Mouse (Mus musculus): ENCODE data around the gene Tgfbrap1. TPM values are rescaled to one million over a fixed set of nuclear protein-coding genes. Genes with fewer than 3 reads are reported as not detected.

Gene Tgfbrap1
- polyA plus RNA-seq, 1 experiment from 2014 or later, result 11.4 TPM

- no peaks in the 10 kb centered on the region for H3K27me3 ChIP-seq (replicated peaks; ENCODE audit: control insufficient read depth, insufficient read depth, low read length)
- H3K4me1 ChIP-seq (replicated peaks; ENCODE audit: control insufficient read depth, insufficient read depth, low read length), result no peaks in the 10 kb centered on the region
- peaks cover 9% of the 10 kb centered on the region; the same call in 1 of the 2 replicates for H3K36me3 ChIP-seq (ENCODE audit: control insufficient read depth, insufficient read depth, low read length)
- no peak overlapping the region for H3K4me2 ChIP-seq
- H3K9ac ChIP-seq (ENCODE audit: low read depth, low read length), result no peak overlapping the region
- H3K27ac ChIP-seq (ENCODE audit: low read depth, low read length), result no peak overlapping the region
- WGBS, result 80% methylated on average over 5 of the region's 5 CpGs
- no peaks in the 10 kb centered on the region for H3K9me3 ChIP-seq (ENCODE audit: control insufficient read depth, low read length)
- no peak for ATAC-seq (replicated peaks; ENCODE audit: low FRiP score)
- H3K4me3 ChIP-seq (ENCODE audit: low read depth, low read length), result no peak overlapping the region
- DNase-seq (ENCODE audit: low spot score), result no peak
Observed at GRCm38 (mm10) chr1:43070726-43071125, 27.7 kb downstream of the Tgfbrap1 start.

GRCm38 (mm10) chr1:43067551-43067950 is 30.9 kb downstream of the Tgfbrap1 start:
- Histone ChIP-seq H3K27me3 (replicated peaks; ENCODE audit: control insufficient read depth, insufficient read depth, low read length) (no peaks in the 10 kb centered on the region), H3K9ac (ENCODE audit: low read depth, low read length) (no peak overlapping the region), H3K27ac (ENCODE audit: low read depth, low read length) (no peak overlapping the region), H3K4me2 (no peak overlapping the region), H3K4me3 (ENCODE audit: low read depth, low read length) (no peak overlapping the region), H3K9me3 (ENCODE audit: control insufficient read depth, low read length) (no peaks in the 10 kb centered on the region), H3K36me3 (ENCODE audit: control insufficient read depth, insufficient read depth, low read length) (peaks cover 5% of the 10 kb centered on the region; the same call in 1 of the 2 replicates), H3K4me1 (replicated peaks; ENCODE audit: control insufficient read depth, insufficient read depth, low read length) (no peaks in the 10 kb centered on the region)
- 74% methylated on average over 7 of the region's 7 CpGs for WGBS
- DNase-seq (ENCODE audit: low spot score) (no peak), ATAC-seq (replicated peaks; ENCODE audit: low FRiP score) (no peak)

- no peak overlapping the region for H3K4me2 ChIP-seq
- H3K4me3 ChIP-seq (ENCODE audit: low read depth, low read length), result no peak overlapping the region
- no peaks in the 10 kb centered on the region for H3K4me1 ChIP-seq (replicated peaks; ENCODE audit: control insufficient read depth, insufficient read depth, low read length)
- no peak for ATAC-seq (replicated peaks; ENCODE audit: low FRiP score)
- no peak overlapping the region for H3K9ac ChIP-seq (ENCODE audit: low read depth, low read length)
- no peak overlapping the region for H3K27ac ChIP-seq (ENCODE audit: low read depth, low read length)
- WGBS, result 81% methylated on average over 8 of the region's 8 CpGs
- peaks cover 5% of the 10 kb centered on the region; the same call in 1 of the 2 replicates for H3K36me3 ChIP-seq (ENCODE audit: control insufficient read depth, insufficient read depth, low read length)
- H3K27me3 ChIP-seq (replicated peaks; ENCODE audit: control insufficient read depth, insufficient read depth, low read length), result no peaks in the 10 kb centered on the region
- H3K9me3 ChIP-seq (ENCODE audit: control insufficient read depth, low read length), result no peaks in the 10 kb centered on the region
- no peak for DNase-seq (ENCODE audit: low spot score)
Observed at GRCm38 (mm10) chr1:43066573-43066972, 31.9 kb downstream of the Tgfbrap1 start.

- ATAC-seq (replicated peaks; ENCODE audit: low FRiP score) (no peak), DNase-seq (ENCODE audit: low spot score) (peak; percentile 50)
- Histone ChIP-seq H3K9me3 (ENCODE audit: control insufficient read depth, low read length) (no peaks in the 10 kb centered on the region), H3K9ac (ENCODE audit: low read depth, low read length) (no peak overlapping the region), H3K4me1 (replicated peaks; ENCODE audit: control insufficient read depth, insufficient read depth, low read length) (no peaks in the 10 kb centered on the region), H3K27ac (ENCODE audit: low read depth, low read length) (no peak overlapping the region), H3K27me3 (replicated peaks; ENCODE audit: control insufficient read depth, insufficient read depth, low read length) (no peaks in the 10 kb centered on the region), H3K36me3 (ENCODE audit: control insufficient read depth, insufficient read depth, low read length) (peaks cover 5% of the 10 kb centered on the region; the same call in 1 of the 2 replicates), H3K4me2 (no peak overlapping the region), H3K4me3 (ENCODE audit: low read depth, low read length) (no peak overlapping the region)
- 58% methylated on average over 9 of the region's 9 CpGs for WGBS
Observed at GRCm38 (mm10) chr1:43065615-43066310, 32.7 kb downstream of the Tgfbrap1 start.

- Histone ChIP-seq H3K27me3 (replicated peaks; ENCODE audit: control insufficient read depth, insufficient read depth, low read length) (no peaks in the 10 kb centered on the region), H3K4me3 (ENCODE audit: low read depth, low read length) (no peak overlapping the region), H3K9ac (ENCODE audit: low read depth, low read length) (no peak overlapping the region), H3K4me2 (no peak overlapping the region), H3K36me3 (ENCODE audit: control insufficient read depth, insufficient read depth, low read length) (peaks cover 18% of the 10 kb centered on the region; the same call in 1 of the 2 replicates), H3K27ac (ENCODE audit: low read depth, low read length) (no peak overlapping the region), H3K9me3 (ENCODE audit: control insufficient read depth, low read length) (no peaks in the 10 kb centered on the region), H3K4me1 (replicated peaks; ENCODE audit: control insufficient read depth, insufficient read depth, low read length) (no peaks in the 10 kb centered on the region)
- 93% methylated on average over 5 of the region's 5 CpGs for WGBS
- ATAC-seq (replicated peaks; ENCODE audit: low FRiP score), result no peak
- no peak for DNase-seq (ENCODE audit: low spot score)
Observed at GRCm38 (mm10) chr1:43051903-43052302, 46.5 kb downstream of the Tgfbrap1 start.

- WGBS, result 85% methylated on average over 10 of the region's 10 CpGs
- H3K36me3 ChIP-seq (ENCODE audit: control insufficient read depth, insufficient read depth, low read length), result peaks cover 13% of the 10 kb centered on the region; the same call in 1 of the 2 replicates
Observed at GRCm38 (mm10) chr1:43047811-43048210, 50.6 kb downstream of the Tgfbrap1 start.

GRCm38 (mm10) chr1:43046990-43047389 is 51.4 kb downstream of the Tgfbrap1 start:
- Histone ChIP-seq H3K4me3 (ENCODE audit: low read depth, low read length) (no peak overlapping the region), H3K9me3 (ENCODE audit: control insufficient read depth, low read length) (no peaks in the 10 kb centered on the region), H3K4me1 (replicated peaks; ENCODE audit: control insufficient read depth, insufficient read depth, low read length) (no peaks in the 10 kb centered on the region), H3K4me2 (no peak overlapping the region), H3K9ac (ENCODE audit: low read depth, low read length) (no peak overlapping the region), H3K36me3 (ENCODE audit: control insufficient read depth, insufficient read depth, low read length) (peaks cover 13% of the 10 kb centered on the region; the same call in 1 of the 2 replicates), H3K27me3 (replicated peaks; ENCODE audit: control insufficient read depth, insufficient read depth, low read length) (no peaks in the 10 kb centered on the region), H3K27ac (ENCODE audit: low read depth, low read length) (no peak overlapping the region)
- 75% methylated on average over 2 of the region's 2 CpGs for WGBS
- DNase-seq (ENCODE audit: low spot score) (no peak), ATAC-seq (replicated peaks; ENCODE audit: low FRiP score) (no peak)

More at GRCm38 (mm10) chr1:43047811-43048210, 50.6 kb downstream of the Tgfbrap1 start:
- ATAC-seq (replicated peaks; ENCODE audit: low FRiP score), result no peak
- H3K4me3 ChIP-seq (ENCODE audit: low read depth, low read length), result no peak overlapping the region
- H3K9me3 ChIP-seq (ENCODE audit: control insufficient read depth, low read length), result no peaks in the 10 kb centered on the region
- H3K4me1 ChIP-seq (replicated peaks; ENCODE audit: control insufficient read depth, insufficient read depth, low read length), result no peaks in the 10 kb centered on the region
- no peak for DNase-seq (ENCODE audit: low spot score)
- no peak overlapping the region for H3K4me2 ChIP-seq
- no peaks in the 10 kb centered on the region for H3K27me3 ChIP-seq (replicated peaks; ENCODE audit: control insufficient read depth, insufficient read depth, low read length)
- H3K9ac ChIP-seq (ENCODE audit: low read depth, low read length), result no peak overlapping the region
- no peak overlapping the region for H3K27ac ChIP-seq (ENCODE audit: low read depth, low read length)

GRCm38 (mm10) chr1:43045204-43045982 is 53.0 kb downstream of the Tgfbrap1 start:
- Histone ChIP-seq H3K27me3 (replicated peaks; ENCODE audit: control insufficient read depth, insufficient read depth, low read length) (no peaks in the 10 kb centered on the region), H3K27ac (ENCODE audit: low read depth, low read length) (no peak overlapping the region), H3K9me3 (ENCODE audit: control insufficient read depth, low read length) (no peaks in the 10 kb centered on the region), H3K4me2 (no peak overlapping the region), H3K9ac (ENCODE audit: low read depth, low read length) (no peak overlapping the region), H3K4me3 (ENCODE audit: low read depth, low read length) (no peak overlapping the region), H3K36me3 (ENCODE audit: control insufficient read depth, insufficient read depth, low read length) (peaks cover 4% of the 10 kb centered on the region; the same call in 1 of the 2 replicates), H3K4me1 (replicated peaks; ENCODE audit: control insufficient read depth, insufficient read depth, low read length) (no peaks in the 10 kb centered on the region)
- 71% methylated on average over 14 of the region's 14 CpGs for WGBS
- no peak for ATAC-seq (replicated peaks; ENCODE audit: low FRiP score)
- DNase-seq (ENCODE audit: low spot score), result no peak
